Mouse (Mus musculus) left cerebral cortex, adult 2 months (tissue): ENCODE measurements around the gene Higd2a. TPM values are rescaled to one million over a fixed set of nuclear protein-coding genes. Genes with fewer than 3 reads are reported as not detected.
A peak's percentile ranks its signal among the peaks of the same experiment; 100 is the strongest.

Source experiments
- DNase-seq, 2 experiments: peaks; one replicate each; pipeline ENCODE4 v3.0.0; 2021 to 2022; ENCODE audit warnings: low spot score in 2 of 2, mixed read lengths in 1 of 2; ENCODE audit errors: extremely low spot score in 1 of 2
- H3K27ac ChIP-seq: fragments of 200-600 bp; 2 replicates; pipeline ENCODE4 v1.8.1; 2022
- H3K4me3 ChIP-seq: fragments of 200-600 bp; 2 replicates; pipeline ENCODE4 v1.8.1; 2022
- CTCF ChIP-seq: fragments of 200-600 bp; IDR thresholded peaks from 2 replicates; pipeline ENCODE4 v1.8.1; 2022; ENCODE audit warnings: antibody characterized with exemption, mild to moderate bottlenecking, moderate library complexity
- intact Hi-C: fragments of 180-260 bp; cut with DNase I; formaldehyde crosslinking; loops from one replicate; pipeline ENCODE4 v1.15.1; 2025
- long read RNA-seq, 2 experiments: library from polyadenylated mRNA; stranded (forward); transcript quantifications; one replicate each; pipeline ENCODE4 v2.0.0; 2021; ENCODE audit warnings: borderline mapping rate in 2 of 2
- total RNA-seq, 2 experiments: library from RNA; stranded (reverse); gene quantifications; 2 replicates each; pipeline ENCODE4 v1.2.3; 2021

The Higd2a gene
- 100 to 1,000 TPM; 134 to 144 TPM for total RNA-seq
- long read RNA-seq, experiment 1, transcript Higd2a-201 (2 exons, 648 nt) = major isoform, 61 of 64 reads
- long read RNA-seq, experiment 1, partial matches to known transcripts = 3 of 64 reads
- long read RNA-seq, experiment 1, other reads (novel, unspliced or antisense) = 0 of 64 reads
- long read RNA-seq, experiment 2, transcript Higd2a-201 (2 exons, 648 nt) = major isoform, 47 of 48 reads
- long read RNA-seq, experiment 2, partial matches to known transcripts = 1 of 48 reads
- long read RNA-seq, experiment 2, other reads (novel, unspliced or antisense) = 0 of 48 reads

GRCm38 (mm10) chr13:54589996-54590951, at the start of gene Higd2a, which contains the start of gene Nop16:
Gene Higd2a, plus strand, starts transcription at chr13:54590207.
Gene Nop16, minus strand, starts transcription at chr13:54590090.
- intact Hi-C loops = loop anchor here (1.0 to 2.0 kb wide), 4 partner anchors 15 to 31 kb away; partner anchors contain the start of genes Arl10, Cltb and Faf2
- Histone ChIP-seq H3K4me3 (peak within 1 kb of the TSS; percentile 89), H3K27ac (peak within 1 kb of the TSS; percentile 95)
- DNase-seq = peak; percentile 92 to 96
- TF ChIP-seq CTCF = no peak

GRCm38 (mm10) chr13:54548036-54548435, 42.0 kb upstream of the Higd2a start:
- no peak for DNase-seq
- no peak for TF ChIP-seq CTCF
- Histone ChIP-seq H3K27ac (no peak overlapping the region), H3K4me3 (no peak overlapping the region)
- intact Hi-C loops = no loop called here

- DNase-seq = no peak
- no peak for TF ChIP-seq CTCF
- Histone ChIP-seq H3K4me3 (no peak overlapping the region), H3K27ac (no peak overlapping the region)
- intact Hi-C loops = no loop called here
Measured at GRCm38 (mm10) chr13:54556176-54556575, 33.8 kb upstream of the Higd2a start.

GRCm38 (mm10) chr13:54556796-54557195, 33.2 kb upstream of the Higd2a start:
- no peak for TF ChIP-seq CTCF
- intact Hi-C loops = no loop called here
- no peak overlapping the region for H3K27ac ChIP-seq
- H3K4me3 ChIP-seq = no peak overlapping the region
- no peak for DNase-seq

- intact Hi-C loops = no loop called here
- no peak for DNase-seq
- TF ChIP-seq CTCF = no peak
- no peak overlapping the region for H3K4me3 ChIP-seq
- 0 out of 2 replicates have a peak overlapping the region, but pooled peaks have one; percentile 36 for H3K27ac ChIP-seq
Measured at GRCm38 (mm10) chr13:54557652-54558051, 32.4 kb upstream of the Higd2a start.

GRCm38 (mm10) chr13:54559656-54560055, 30.4 kb upstream of the Higd2a start:
- DNase-seq = no peak
- Histone ChIP-seq H3K27ac (no peak overlapping the region), H3K4me3 (no peak overlapping the region)
- no peak for TF ChIP-seq CTCF
- intact Hi-C loops = no loop called here

- Histone ChIP-seq H3K27ac (no peak overlapping the region; the same call in 1 of the 2 replicates), H3K4me3 (no peak overlapping the region)
- intact Hi-C loops = no loop called here
- TF ChIP-seq CTCF = no peak
- DNase-seq = no peak
Measured at GRCm38 (mm10) chr13:54560608-54561007, 29.4 kb upstream of the Higd2a start.

GRCm38 (mm10) chr13:54562562-54562961, 27.4 kb upstream of the Higd2a start:
- intact Hi-C loops = no loop called here
- no peak overlapping the region for H3K4me3 ChIP-seq
- TF ChIP-seq CTCF = no peak
- H3K27ac ChIP-seq = no peak overlapping the region
- no peak for DNase-seq

- intact Hi-C loops = loop anchor here (1.0 to 5.0 kb wide), 3 partner anchors 10 to 97 kb away; partner anchors contain the start of genes Higd2a, Nop16 and Thoc3
- no peak for TF ChIP-seq CTCF
- peak overlapping the region; percentile 90 for H3K4me3 ChIP-seq
- peak overlapping the region; percentile 90 for H3K27ac ChIP-seq
- DNase-seq = no peak
Measured at GRCm38 (mm10) chr13:54564232-54565200, 25.5 kb upstream of the Higd2a start.

- DNase-seq = peak; percentile 93 to 95
- H3K27ac ChIP-seq = peak within 1 kb of the TSS; percentile 90
- intact Hi-C loops = loop anchor here (1.0 to 5.0 kb wide), 2 partner anchors 9 to 98 kb away; partner anchors contain the start of gene Thoc3
- TF ChIP-seq CTCF = no peak
- H3K4me3 ChIP-seq = peak within 1 kb of the TSS; percentile 90
Measured at GRCm38 (mm10) chr13:54565201-54565581, 24.8 kb upstream of the Higd2a start, which contains the start of gene 4833439L19Rik. Gene 4833439L19Rik, minus strand, starts transcription at chr13:54565435.
